Mouse (Mus musculus): ENCODE measurements around the gene Ssh3.

Ssh3 gene

DNA sequence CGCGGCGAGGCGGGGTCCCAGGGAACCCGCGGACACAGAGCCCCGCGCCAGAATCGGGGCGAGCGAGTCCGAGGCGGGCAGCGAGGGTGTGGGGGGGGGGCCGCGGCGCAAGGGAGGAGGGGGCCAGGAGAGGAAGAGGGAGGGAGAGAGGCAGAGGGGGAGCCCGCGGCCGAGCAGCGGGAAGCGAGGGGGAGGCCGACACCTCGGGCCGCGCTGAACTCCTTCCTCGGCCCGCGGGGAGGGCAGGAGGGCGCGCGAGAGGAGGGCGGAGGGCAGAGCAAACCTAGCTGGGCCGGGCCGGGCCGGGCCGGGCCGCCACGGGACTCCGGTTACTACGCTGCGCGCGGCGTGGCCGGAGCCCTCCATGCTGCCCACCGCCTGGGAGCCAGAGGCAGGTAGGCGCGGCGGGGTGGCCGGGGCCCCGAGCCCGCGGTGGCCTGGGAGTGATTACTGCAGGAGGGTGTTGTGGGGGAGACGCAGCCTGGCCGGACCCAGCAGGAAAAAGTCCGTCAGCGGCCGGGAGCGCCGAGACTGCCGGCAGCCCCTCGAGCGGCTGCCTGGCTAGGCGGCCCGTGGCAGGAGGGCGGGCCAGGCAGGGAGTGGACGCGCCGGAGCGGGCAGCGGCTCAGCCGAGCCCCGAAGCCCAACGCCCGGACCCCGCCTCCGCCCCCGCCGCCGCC, 54.1 kb downstream of the Ssh3 start:
- DNase-seq: peak; percentile 71

DNA sequence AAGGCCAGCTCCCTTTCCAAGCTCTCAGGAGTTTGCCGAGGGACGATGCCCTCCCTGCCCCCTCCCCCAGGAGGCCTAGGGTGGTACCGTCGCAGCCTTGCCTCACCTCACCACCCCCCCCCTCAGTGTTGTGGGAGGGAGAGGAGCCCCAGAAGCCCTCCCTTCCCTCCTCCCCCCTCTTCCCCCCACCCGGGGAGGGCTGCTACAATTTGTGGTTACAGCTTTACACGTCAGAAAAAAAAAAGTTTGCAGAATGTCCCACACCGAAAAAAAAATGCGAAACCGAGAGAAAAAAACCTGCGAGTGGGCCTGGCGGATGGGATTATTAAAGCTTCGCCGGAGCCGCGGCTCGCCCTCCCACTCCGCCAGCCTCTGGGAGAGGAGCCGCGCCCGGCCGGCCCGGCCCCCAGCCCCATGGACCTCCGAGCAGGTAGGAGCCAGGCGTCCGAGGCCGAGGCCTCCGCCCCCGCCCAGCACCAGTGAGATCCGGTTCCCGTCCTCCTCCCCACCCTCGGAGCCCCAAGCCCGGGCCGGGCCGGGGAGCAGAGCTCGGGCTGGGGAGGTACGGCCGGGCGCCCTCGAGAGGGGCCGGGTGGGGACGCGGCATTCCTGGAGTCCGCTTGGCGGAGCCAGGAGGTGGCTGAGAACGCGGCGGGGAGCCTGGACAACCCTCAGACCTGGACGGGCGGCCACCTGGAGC, 54.8 kb downstream of the Ssh3 start, which contains the start of the genes Clcf1 and AC109138.7:
TSS of gene Clcf1 (plus strand) at position 168 of the 700 bp plus-strand sequence.
TSS of gene AC109138.7 (plus strand) at position 287 of the 700 bp plus-strand sequence.
- peak; percentile 78 for DNase-seq

DNA sequence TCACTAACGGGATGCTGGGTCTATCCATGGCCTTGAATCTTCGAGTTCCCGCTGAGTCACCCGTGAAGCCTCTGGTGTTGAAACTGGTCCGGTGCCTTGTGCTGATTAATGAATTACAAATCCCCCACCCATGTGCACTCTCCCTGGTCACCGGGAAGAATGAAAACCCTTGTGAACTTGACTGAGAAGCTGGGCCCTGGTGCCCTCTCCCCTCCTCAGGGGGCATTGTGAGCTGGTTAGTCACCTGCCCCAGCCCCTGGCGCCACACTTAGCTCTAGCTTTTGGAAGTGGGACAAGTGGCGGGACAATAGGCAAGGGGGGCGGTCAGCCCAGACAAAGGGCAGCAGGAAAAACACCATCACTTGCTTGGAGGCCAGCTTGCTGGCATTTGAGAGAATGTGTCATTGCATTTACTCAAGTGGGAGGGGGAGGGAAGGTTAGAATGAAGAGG, 55.4 kb downstream of the Ssh3 start:
- peak; percentile 67 for DNase-seq

DNA sequence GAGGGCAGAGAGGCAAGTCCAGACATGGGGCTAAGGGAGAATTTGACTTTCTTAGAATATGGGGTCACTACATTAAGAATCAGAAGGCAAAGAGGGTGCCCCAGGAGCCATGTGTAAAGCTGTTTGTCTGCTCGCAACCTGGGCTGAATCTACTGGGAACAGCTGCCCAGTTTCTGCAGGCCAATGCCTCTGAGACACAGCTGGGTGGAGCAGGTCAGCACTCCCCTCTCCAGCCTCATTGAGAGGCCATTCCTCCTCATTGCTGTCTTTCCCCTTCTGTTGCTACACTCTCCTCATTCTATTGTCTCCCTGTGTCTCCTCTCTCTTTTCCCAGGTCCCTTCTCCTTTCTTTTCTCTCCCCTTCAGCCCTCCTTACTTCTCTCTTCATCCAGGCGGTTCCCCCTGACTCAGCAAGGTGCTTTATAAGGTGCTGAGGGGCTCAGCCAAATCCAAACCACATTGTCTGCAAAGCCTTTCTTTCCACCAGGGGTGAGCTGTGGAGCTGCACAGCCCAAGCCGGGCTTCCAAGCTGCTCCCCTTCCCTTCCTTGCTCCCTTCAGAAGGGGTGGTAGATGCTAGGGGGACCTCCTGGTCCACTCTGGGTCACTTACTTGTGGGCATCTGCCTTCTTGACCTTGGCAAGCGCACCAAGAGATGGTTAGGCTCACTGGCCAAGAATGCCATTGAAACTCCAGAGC, 56.9 kb downstream of the Ssh3 start:
- no peak for DNase-seq
